Mouse (Mus musculus) heart, embryonic 16.5 days (tissue): ENCODE measurements around the gene 4930402H24Rik. TPM values are rescaled to one million over a fixed set of nuclear protein-coding genes. Genes with fewer than 3 reads are reported as not detected.
"Not testable (repeated sequence)": the region's sequence is repeated elsewhere in the genome, so short reads cannot be mapped to it uniquely, and the experiment has no call there.

Experiments
- ATAC-seq: fragments of 200-750 bp; cut with Nextera tagmentation; replicated peaks from 2 replicates; pipeline ENCODE4 v1.8.0; 2017; ENCODE audit warnings: moderate number of reproducible peaks; ENCODE audit not compliant: insufficient read depth, low FRiP score; ENCODE audit errors: extremely low read depth
- H3K27ac ChIP-seq: fragments of 300-500 bp; sonication (generic); 2 replicates; pipeline ENCODE4 v1.5.1; 2014; ENCODE audit warnings: mild to moderate bottlenecking, low read length, control low read depth, moderate library complexity
- H3K27me3 ChIP-seq: fragments of 300-500 bp; sonication (generic); 2 replicates; pipeline ENCODE4 v1.6.1; 2014; ENCODE audit warnings: low read length, mixed read lengths; ENCODE audit not compliant: control insufficient read depth, insufficient read depth
- H3K36me3 ChIP-seq: fragments of 300-500 bp; sonication (generic); 2 replicates; pipeline ENCODE4 v1.6.1; 2014; ENCODE audit not compliant: control insufficient read depth, insufficient read depth
- H3K4me1 ChIP-seq: fragments of 300-500 bp; sonication (generic); 2 replicates; pipeline ENCODE4 v1.6.1; 2014; ENCODE audit warnings: low read length, mixed read lengths; ENCODE audit not compliant: control insufficient read depth, insufficient read depth
- H3K4me2 ChIP-seq: fragments of 300-500 bp; sonication (generic); 2 replicates; pipeline ENCODE4 v1.6.1; 2014; ENCODE audit warnings: low read depth, mild to moderate bottlenecking, control low read depth, low read length
- H3K4me3 ChIP-seq: fragments of 300-500 bp; sonication (generic); 2 replicates; pipeline ENCODE4 v1.5.1; 2014; ENCODE audit warnings: mild to moderate bottlenecking, control low read depth, low read length
- H3K9ac ChIP-seq: fragments of 300-500 bp; sonication (generic); 2 replicates; pipeline ENCODE4 v1.6.1; 2014; ENCODE audit warnings: low read length, control low read depth
- H3K9me3 ChIP-seq: fragments of 300-500 bp; sonication (generic); replicated peaks from 2 replicates; pipeline ENCODE4 v1.6.1; 2016; ENCODE audit warnings: low read length; ENCODE audit not compliant: control insufficient read depth
- WGBS: fragments of 180-500 bp; shearing (Covaris S2); extraction: QIAGEN DNeasy Blood & Tissue Kit; methylation state at CpG from one replicate; pipeline ENCODE4 v1.1.7; 2014; 5-methylcytosine and 5-hydroxymethylcytosine counted together
- polyA plus RNA-seq: library from polyadenylated mRNA; unstranded; fragments of >200 nt; fragmentation: Nextera tagmentation; extraction: Ambion mirVana; gene quantifications from 2 replicates; pipeline ENCODE4 v1.2.1, GENCODE M21; 2015

4930402H24Rik gene
- polyA plus RNA-seq, 1 experiment from 2014 or later, result 51.5 TPM

- 87% methylated on average over 4 of the region's 4 CpGs for WGBS
- Histone ChIP-seq H3K4me2 (no peak overlapping the region), H3K9me3 (no peaks in the 10 kb centered on the region), H3K27ac (no peak overlapping the region), H3K9ac (no peak overlapping the region), H3K36me3 (peaks cover 10% of the 10 kb centered on the region), H3K4me3 (no peak overlapping the region), H3K27me3 (no peaks in the 10 kb centered on the region), H3K4me1 (peaks cover 18% of the 10 kb centered on the region)
- ATAC-seq, result no peak
These were observed 76.7 kb downstream of the 4930402H24Rik start for GRCm38 (mm10) chr2:130829496-130829895.

DNA sequence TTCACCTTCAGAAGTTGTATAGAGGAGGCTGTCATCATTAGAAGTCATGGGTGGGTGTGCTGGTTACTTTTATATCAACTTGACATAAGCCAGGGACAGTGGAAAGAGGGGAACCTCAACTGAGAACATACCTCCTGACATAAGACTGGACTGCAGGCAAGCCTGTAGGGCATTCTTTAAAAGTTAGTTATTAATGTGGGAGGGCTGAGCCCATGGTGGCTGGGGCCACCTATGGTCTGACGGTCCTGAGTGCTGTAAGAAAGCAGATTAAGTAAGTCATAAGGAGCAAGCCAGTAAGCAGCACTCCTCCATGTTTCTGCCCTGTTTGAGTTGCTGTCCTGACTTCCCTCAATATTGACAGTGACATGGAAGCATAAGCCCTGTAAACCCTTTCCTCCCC lies 77.5 kb downstream of the 4930402H24Rik start:
- no peak overlapping the region for H3K4me2 ChIP-seq
- ATAC-seq, result no peak
- H3K27ac ChIP-seq, result no peak overlapping the region
- H3K4me3 ChIP-seq, result no peak overlapping the region
- 69% methylated on average over 1 of the region's 1 CpGs for WGBS
- H3K36me3 ChIP-seq, result peaks cover 10% of the 10 kb centered on the region
- H3K9ac ChIP-seq, result no peak overlapping the region
- no peaks in the 10 kb centered on the region for H3K27me3 ChIP-seq
- H3K4me1 ChIP-seq, result peaks cover 15% of the 10 kb centered on the region
- H3K9me3 ChIP-seq, result no peaks in the 10 kb centered on the region

GRCm38 (mm10) chr2:130828066-130828465 lies 78.1 kb downstream of the 4930402H24Rik start:
- not testable (repeated sequence) for H3K27ac ChIP-seq, ATAC-seq, H3K27me3 ChIP-seq, H3K9ac ChIP-seq, H3K4me3 ChIP-seq, H3K9me3 ChIP-seq, H3K4me2 ChIP-seq
- peaks cover 14% of the 10 kb centered on the region for H3K4me1 ChIP-seq
- H3K36me3 ChIP-seq, result peaks cover 10% of the 10 kb centered on the region
- WGBS, result 89% methylated on average over 3 of the region's 3 CpGs

GRCm38 (mm10) chr2:130827410-130827809 lies 78.8 kb downstream of the 4930402H24Rik start:
- peaks cover 10% of the 10 kb centered on the region; the same call in 1 of the 2 replicates for H3K4me1 ChIP-seq
- H3K27ac ChIP-seq, result peak overlapping the region; percentile 1; the same call in 1 of the 2 replicates
- no peak overlapping the region for H3K9ac ChIP-seq
- WGBS, result 41% methylated on average over 2 of the region's 2 CpGs
- H3K4me2 ChIP-seq, result no peak overlapping the region
- ATAC-seq, result 0 out of 2 replicates have a peak, but pooled peaks have one; percentile 10
- no peaks in the 10 kb centered on the region for H3K27me3 ChIP-seq
- peaks cover 11% of the 10 kb centered on the region for H3K36me3 ChIP-seq
- H3K9me3 ChIP-seq, result no peaks in the 10 kb centered on the region
- H3K4me3 ChIP-seq, result no peak overlapping the region

DNA sequence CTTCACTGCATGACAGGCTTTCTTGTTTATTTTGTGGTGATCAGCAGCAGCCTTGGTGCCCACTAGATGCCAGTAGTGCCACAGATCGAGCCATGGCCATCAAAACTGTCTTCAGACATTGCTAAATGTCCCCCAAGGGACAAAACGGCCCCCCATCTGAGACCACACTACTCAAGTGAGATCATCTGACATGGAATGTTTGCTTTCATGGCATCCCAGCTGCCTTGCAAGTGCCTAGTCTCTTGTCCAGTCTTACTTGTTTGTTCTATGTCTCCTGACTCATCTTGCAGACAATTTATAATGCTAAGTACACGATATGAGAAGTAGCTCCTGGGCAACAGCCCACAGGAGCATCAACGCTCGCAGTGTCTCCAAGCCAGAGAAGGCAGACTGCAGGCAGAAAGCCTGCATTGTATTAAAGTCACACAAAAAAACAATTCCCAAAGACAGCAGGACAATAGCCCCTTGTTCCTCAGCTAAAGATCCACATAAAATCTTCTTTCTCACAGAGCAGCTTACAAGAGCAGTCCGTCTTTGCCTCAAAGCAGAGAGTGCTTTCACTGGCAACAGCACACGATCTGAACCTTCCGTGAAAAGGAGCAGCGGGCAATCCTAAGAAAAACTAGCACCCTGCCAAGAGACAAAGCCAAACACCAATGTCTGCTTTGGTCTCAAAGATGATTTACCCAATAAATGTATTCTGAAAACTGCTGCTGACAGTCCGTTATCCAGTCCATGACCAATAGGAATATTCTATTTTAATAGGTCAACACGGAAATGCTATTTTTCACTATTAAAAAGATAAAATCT lies 87.2 kb downstream of the 4930402H24Rik start:
- peaks cover 26% of the 10 kb centered on the region for H3K36me3 ChIP-seq
- no peak overlapping the region for H3K4me3 ChIP-seq
- H3K9ac ChIP-seq, result no peak overlapping the region

GRCm38 (mm10) chr2:130817865-130818264 lies 88.3 kb downstream of the 4930402H24Rik start:
- no peak overlapping the region for H3K4me3 ChIP-seq
- ATAC-seq, result no peak
- 86% methylated on average over 1 of the region's 1 CpGs for WGBS
- no peaks in the 10 kb centered on the region for H3K27me3 ChIP-seq
- H3K4me2 ChIP-seq, result no peak overlapping the region
- H3K36me3 ChIP-seq, result peaks cover 37% of the 10 kb centered on the region
- H3K27ac ChIP-seq, result no peak overlapping the region
- no peaks in the 10 kb centered on the region for H3K4me1 ChIP-seq
- H3K9me3 ChIP-seq, result no peaks in the 10 kb centered on the region
- no peak overlapping the region for H3K9ac ChIP-seq

More for the DNA sequence above, 87.2 kb downstream of the 4930402H24Rik start:
- Histone ChIP-seq H3K27ac (no peak overlapping the region), H3K9me3 (no peaks in the 10 kb centered on the region), H3K27me3 (no peaks in the 10 kb centered on the region), H3K4me1 (no peaks in the 10 kb centered on the region), H3K4me2 (no peak overlapping the region)
- ATAC-seq, result no peak
- WGBS, result 72% methylated on average over 11 of the region's 11 CpGs

GRCm38 (mm10) chr2:130816205-130816604 lies 90.0 kb downstream of the 4930402H24Rik start:
- Histone ChIP-seq H3K4me3 (no peak overlapping the region), H3K4me1 (no peaks in the 10 kb centered on the region), H3K27ac (no peak overlapping the region), H3K9me3 (no peaks in the 10 kb centered on the region), H3K4me2 (no peak overlapping the region), H3K27me3 (no peaks in the 10 kb centered on the region), H3K36me3 (peaks cover 44% of the 10 kb centered on the region), H3K9ac (no peak overlapping the region)
- 91% methylated on average over 5 of the region's 5 CpGs for WGBS
- ATAC-seq, result no peak

GRCm38 (mm10) chr2:130814492-130814891 lies 91.7 kb downstream of the 4930402H24Rik start:
- Histone ChIP-seq H3K27ac (no peak overlapping the region), H3K36me3 (peaks cover 40% of the 10 kb centered on the region), H3K9me3 (no peaks in the 10 kb centered on the region), H3K4me1 (no peaks in the 10 kb centered on the region), H3K4me3 (no peak overlapping the region), H3K27me3 (no peaks in the 10 kb centered on the region), H3K9ac (no peak overlapping the region), H3K4me2 (no peak overlapping the region)
- ATAC-seq, result no peak
- 92% methylated on average over 1 of the region's 1 CpGs for WGBS

DNA sequence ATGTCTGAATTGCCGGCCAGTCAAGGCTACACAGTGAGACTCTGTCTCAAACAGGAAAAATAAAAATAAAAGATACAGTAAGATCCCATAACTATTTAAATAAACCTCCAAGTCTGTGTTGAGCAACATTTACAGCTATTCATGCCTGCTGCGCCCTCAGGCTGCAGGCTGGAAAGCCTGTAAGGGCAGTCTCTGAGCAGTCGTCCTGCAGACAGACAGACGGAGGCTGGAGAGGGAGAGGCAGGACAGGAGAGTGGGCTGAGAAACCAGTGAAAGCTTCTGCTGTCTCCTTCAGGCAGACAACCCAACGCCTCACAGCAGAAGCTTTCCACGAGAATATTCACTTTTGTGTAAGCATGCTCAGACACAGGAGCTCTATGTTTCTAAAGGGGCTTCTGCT lies 92.5 kb downstream of the 4930402H24Rik start:
- H3K4me3 ChIP-seq, result no peak overlapping the region
- no peak overlapping the region for H3K9ac ChIP-seq
- 84% methylated on average over 6 of the region's 6 CpGs for WGBS
- no peak overlapping the region for H3K4me2 ChIP-seq
- ATAC-seq, result no peak
- H3K9me3 ChIP-seq, result no peaks in the 10 kb centered on the region
- H3K27ac ChIP-seq, result no peak overlapping the region
- H3K27me3 ChIP-seq, result no peaks in the 10 kb centered on the region
- no peaks in the 10 kb centered on the region for H3K4me1 ChIP-seq
- H3K36me3 ChIP-seq, result peaks cover 46% of the 10 kb centered on the region
